Mouse (Mus musculus): Measurements from ENCODE around the gene Nat8. TPM values are rescaled to one million over a fixed set of nuclear protein-coding genes. Genes with fewer than 3 reads are reported as not detected.
"Not testable (repeated sequence)": the region's sequence is repeated elsewhere in the genome, so short reads cannot be mapped to it uniquely, and the experiment has no call there.

The Nat8 gene
- total RNA-seq, 1 experiment: not detected

GRCm38 (mm10) chr6:85853481-85853880 lies 21.6 kb upstream of the Nat8 start:
- H3K9me3 ChIP-seq (ENCODE audit: control insufficient read depth, insufficient read depth, low read depth, low read length): no peaks in the 10 kb centered on the region
- peaks cover 2 to 19% of the 10 kb centered on the region in 2 experiments; a peak in 3 of 4 replicates for H3K4me1 ChIP-seq (ENCODE audit: control insufficient read depth in 2 of 2, insufficient read depth in 2 of 2, low read length in 2 of 2, poor library complexity in 1 of 2)
- H3K4me3 ChIP-seq (ENCODE audit: insufficient read depth in 1 of 2, low read depth in 1 of 2, low read length in 2 of 2, poor library complexity in 1 of 2, severe bottlenecking in 1 of 2): no peak overlapping the region
- H3K36me3 ChIP-seq (ENCODE audit: control insufficient read depth, insufficient read depth, low read length, poor library complexity, severe bottlenecking): no peaks in the 10 kb centered on the region
- DNase-seq (ENCODE audit: low read depth, low spot score): no peak
- H3K9ac ChIP-seq (ENCODE audit: insufficient read depth, low read depth, low read length, poor library complexity, severe bottlenecking): no peak overlapping the region
- no peak overlapping the region for H3K27ac ChIP-seq (ENCODE audit: insufficient read depth, low read depth, low read length, poor library complexity, severe bottlenecking)
- in situ Hi-C loops (cut with MboI; ENCODE audit: low sequenced_read_pairs in 2 of 2, unreplicated experiment in 2 of 2): no loop called here
- no peak for TF ChIP-seq ZNF384 (IDR thresholded peaks at IDR 0.05; ENCODE audit: low read depth, low read length)
- no peak for TF ChIP-seq CHD2 (IDR thresholded peaks at IDR 0.05; ENCODE audit: low read depth, low read length)
- TF ChIP-seq MAFK (IDR thresholded peaks at IDR 0.05; ENCODE audit: insufficient read depth, low read depth, low read length): no peak
- TF ChIP-seq ZC3H11A (IDR thresholded peaks at IDR 0.05; ENCODE audit: borderline replicate concordance, low read depth, low read length): no peak

GRCm38 (mm10) chr6:85851062-85851773 lies 19.3 kb upstream of the Nat8 start:
- H3K9ac ChIP-seq (ENCODE audit: insufficient read depth, low read depth, low read length, poor library complexity, severe bottlenecking): no peak overlapping the region
- H3K36me3 ChIP-seq (ENCODE audit: control insufficient read depth, insufficient read depth, low read length, poor library complexity, severe bottlenecking): no peaks in the 10 kb centered on the region
- in situ Hi-C loops (cut with MboI; ENCODE audit: low sequenced_read_pairs in 2 of 2, unreplicated experiment in 2 of 2): no loop called here
- no peak overlapping the region for H3K4me3 ChIP-seq (ENCODE audit: insufficient read depth in 1 of 2, low read depth in 1 of 2, low read length in 2 of 2, poor library complexity in 1 of 2, severe bottlenecking in 1 of 2)
- H3K9me3 ChIP-seq (ENCODE audit: control insufficient read depth, insufficient read depth, low read depth, low read length): no peaks in the 10 kb centered on the region
- no peak for DNase-seq (ENCODE audit: low read depth, low spot score)
- TF ChIP-seq CHD2 (IDR thresholded peaks at IDR 0.05; ENCODE audit: low read depth, low read length) (no peak), ZNF384 (IDR thresholded peaks at IDR 0.05; ENCODE audit: low read depth, low read length) (no peak), HCFC1 (IDR thresholded peaks at IDR 0.05; ENCODE audit: borderline replicate concordance, insufficient read depth, low read length) (no peak), MAFK (IDR thresholded peaks at IDR 0.05; ENCODE audit: insufficient read depth, low read depth, low read length) (no peak), ZC3H11A (IDR thresholded peaks at IDR 0.05; ENCODE audit: borderline replicate concordance, low read depth, low read length) (no peak)
- H3K27ac ChIP-seq (ENCODE audit: insufficient read depth, low read depth, low read length, poor library complexity, severe bottlenecking): no peak overlapping the region
- H3K4me1 ChIP-seq (ENCODE audit: control insufficient read depth in 2 of 2, insufficient read depth in 2 of 2, low read length in 2 of 2, poor library complexity in 1 of 2): peaks cover 5 to 27% of the 10 kb centered on the region in 2 experiments

DNA sequence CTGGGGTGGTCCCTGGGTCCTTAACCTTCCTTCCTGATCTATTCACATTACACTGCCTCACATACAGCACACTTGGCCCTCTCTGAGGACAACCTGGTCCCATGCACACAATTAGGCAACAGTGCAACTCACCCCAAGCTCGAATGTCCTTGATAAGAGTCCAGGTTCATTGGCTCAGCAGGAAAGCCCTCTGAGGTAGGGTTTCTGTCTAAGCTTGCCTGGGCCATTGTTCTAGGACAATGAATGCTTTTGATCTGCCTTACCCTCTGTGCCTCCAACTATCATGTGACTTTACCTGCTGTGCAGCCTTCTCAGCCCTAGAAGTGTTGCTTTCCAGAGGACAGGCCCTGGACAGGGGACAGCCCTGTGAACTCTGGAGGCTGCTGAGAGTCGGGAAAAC lies 17.4 kb upstream of the Nat8 start:
- Histone ChIP-seq H3K4me1 (ENCODE audit: control insufficient read depth in 2 of 2, insufficient read depth in 2 of 2, low read length in 2 of 2, poor library complexity in 1 of 2) (peaks cover 5 to 27% of the 10 kb centered on the region in 2 experiments), H3K4me3 (ENCODE audit: insufficient read depth in 1 of 2, low read depth in 1 of 2, low read length in 2 of 2, poor library complexity in 1 of 2, severe bottlenecking in 1 of 2) (no peak overlapping the region), H3K27ac (ENCODE audit: insufficient read depth, low read depth, low read length, poor library complexity, severe bottlenecking) (no peak overlapping the region), H3K9me3 (ENCODE audit: control insufficient read depth, insufficient read depth, low read depth, low read length) (no peaks in the 10 kb centered on the region), H3K9ac (ENCODE audit: insufficient read depth, low read depth, low read length, poor library complexity, severe bottlenecking) (no peak overlapping the region), H3K36me3 (ENCODE audit: control insufficient read depth, insufficient read depth, low read length, poor library complexity, severe bottlenecking) (no peaks in the 10 kb centered on the region)
- TF ChIP-seq ZC3H11A (IDR thresholded peaks at IDR 0.05; ENCODE audit: borderline replicate concordance, low read depth, low read length) (no peak), HCFC1 (IDR thresholded peaks at IDR 0.05; ENCODE audit: borderline replicate concordance, insufficient read depth, low read length) (no peak), MAFK (IDR thresholded peaks at IDR 0.05; ENCODE audit: insufficient read depth, low read depth, low read length) (no peak), ZNF384 (IDR thresholded peaks at IDR 0.05; ENCODE audit: low read depth, low read length) (no peak), CHD2 (IDR thresholded peaks at IDR 0.05; ENCODE audit: low read depth, low read length) (no peak)
- in situ Hi-C loops (cut with MboI; ENCODE audit: low sequenced_read_pairs in 2 of 2, unreplicated experiment in 2 of 2): no loop called here
- no peak for DNase-seq (ENCODE audit: low read depth, low spot score)

DNA sequence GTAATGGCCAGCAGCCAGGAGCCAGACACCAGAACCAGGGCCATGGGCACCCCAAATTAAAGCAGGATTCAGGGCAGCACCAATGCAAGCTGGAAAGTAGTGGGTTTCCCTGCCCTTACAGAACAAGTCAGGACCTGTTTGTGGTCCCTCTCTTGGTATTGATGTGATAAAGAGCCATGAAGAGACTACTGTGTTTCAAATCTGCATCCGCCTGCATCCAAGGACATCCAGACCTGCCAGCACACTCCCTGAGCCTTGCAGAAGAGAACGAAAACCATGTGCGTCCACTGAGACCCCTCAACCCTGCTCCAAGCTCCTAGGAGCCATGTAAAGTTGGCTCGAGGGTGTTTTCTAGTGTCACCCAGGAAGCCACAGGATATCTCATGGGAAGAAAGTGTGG lies 16.3 kb upstream of the Nat8 start:
- Histone ChIP-seq H3K4me1 (ENCODE audit: control insufficient read depth in 2 of 2, insufficient read depth in 2 of 2, low read length in 2 of 2, poor library complexity in 1 of 2) (peaks cover 5 to 27% of the 10 kb centered on the region in 2 experiments), H3K4me3 (ENCODE audit: insufficient read depth in 1 of 2, low read depth in 1 of 2, low read length in 2 of 2, poor library complexity in 1 of 2, severe bottlenecking in 1 of 2) (no peak overlapping the region), H3K9ac (ENCODE audit: insufficient read depth, low read depth, low read length, poor library complexity, severe bottlenecking) (no peak overlapping the region), H3K9me3 (ENCODE audit: control insufficient read depth, insufficient read depth, low read depth, low read length) (no peaks in the 10 kb centered on the region), H3K27ac (ENCODE audit: insufficient read depth, low read depth, low read length, poor library complexity, severe bottlenecking) (no peak overlapping the region), H3K36me3 (ENCODE audit: control insufficient read depth, insufficient read depth, low read length, poor library complexity, severe bottlenecking) (no peaks in the 10 kb centered on the region)
- in situ Hi-C loops (cut with MboI; ENCODE audit: low sequenced_read_pairs in 2 of 2, unreplicated experiment in 2 of 2): no loop called here
- DNase-seq (ENCODE audit: low read depth, low spot score): no peak
- no peak for TF ChIP-seq ZNF384 (IDR thresholded peaks at IDR 0.05; ENCODE audit: low read depth, low read length)
- no peak for TF ChIP-seq CHD2 (IDR thresholded peaks at IDR 0.05; ENCODE audit: low read depth, low read length)

DNA sequence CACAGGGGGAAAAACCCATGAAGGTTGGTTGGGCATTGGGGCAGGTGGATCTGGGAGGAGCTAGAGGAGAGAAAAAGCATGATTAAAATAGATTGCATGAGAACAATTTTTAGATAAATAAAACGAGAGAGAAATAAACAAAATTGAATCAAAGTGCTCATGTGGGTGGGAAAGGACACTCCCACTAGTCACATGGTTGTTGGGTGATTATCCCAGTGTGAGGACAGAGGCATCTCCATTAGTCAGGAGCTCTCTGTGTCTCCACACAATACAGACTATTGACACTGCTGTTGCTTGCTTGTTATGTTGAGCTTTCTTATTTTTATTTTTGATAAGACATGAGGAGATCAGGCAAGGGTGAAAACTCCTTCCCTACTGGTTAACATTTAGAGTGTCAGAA lies 15.0 kb upstream of the Nat8 start:
- Histone ChIP-seq H3K36me3 (ENCODE audit: control insufficient read depth, insufficient read depth, low read length, poor library complexity, severe bottlenecking) (no peaks in the 10 kb centered on the region), H3K4me3 (ENCODE audit: insufficient read depth in 1 of 2, low read depth in 1 of 2, low read length in 2 of 2, poor library complexity in 1 of 2, severe bottlenecking in 1 of 2) (no peak overlapping the region), H3K27ac (ENCODE audit: insufficient read depth, low read depth, low read length, poor library complexity, severe bottlenecking) (no peak overlapping the region), H3K9ac (ENCODE audit: insufficient read depth, low read depth, low read length, poor library complexity, severe bottlenecking) (no peak overlapping the region), H3K9me3 (ENCODE audit: control insufficient read depth, insufficient read depth, low read depth, low read length) (no peaks in the 10 kb centered on the region), H3K4me1 (ENCODE audit: control insufficient read depth in 2 of 2, insufficient read depth in 2 of 2, low read length in 2 of 2, poor library complexity in 1 of 2) (peaks cover 5 to 27% of the 10 kb centered on the region in 2 experiments)
- TF ChIP-seq CHD2 (IDR thresholded peaks at IDR 0.05; ENCODE audit: low read depth, low read length) (no peak), ZNF384 (IDR thresholded peaks at IDR 0.05; ENCODE audit: low read depth, low read length) (no peak), HCFC1 (IDR thresholded peaks at IDR 0.05; ENCODE audit: borderline replicate concordance, insufficient read depth, low read length) (no peak)
- DNase-seq (ENCODE audit: low read depth, low spot score): no peak
- in situ Hi-C loops (cut with MboI; ENCODE audit: low sequenced_read_pairs in 2 of 2, unreplicated experiment in 2 of 2): no loop called here

DNA sequence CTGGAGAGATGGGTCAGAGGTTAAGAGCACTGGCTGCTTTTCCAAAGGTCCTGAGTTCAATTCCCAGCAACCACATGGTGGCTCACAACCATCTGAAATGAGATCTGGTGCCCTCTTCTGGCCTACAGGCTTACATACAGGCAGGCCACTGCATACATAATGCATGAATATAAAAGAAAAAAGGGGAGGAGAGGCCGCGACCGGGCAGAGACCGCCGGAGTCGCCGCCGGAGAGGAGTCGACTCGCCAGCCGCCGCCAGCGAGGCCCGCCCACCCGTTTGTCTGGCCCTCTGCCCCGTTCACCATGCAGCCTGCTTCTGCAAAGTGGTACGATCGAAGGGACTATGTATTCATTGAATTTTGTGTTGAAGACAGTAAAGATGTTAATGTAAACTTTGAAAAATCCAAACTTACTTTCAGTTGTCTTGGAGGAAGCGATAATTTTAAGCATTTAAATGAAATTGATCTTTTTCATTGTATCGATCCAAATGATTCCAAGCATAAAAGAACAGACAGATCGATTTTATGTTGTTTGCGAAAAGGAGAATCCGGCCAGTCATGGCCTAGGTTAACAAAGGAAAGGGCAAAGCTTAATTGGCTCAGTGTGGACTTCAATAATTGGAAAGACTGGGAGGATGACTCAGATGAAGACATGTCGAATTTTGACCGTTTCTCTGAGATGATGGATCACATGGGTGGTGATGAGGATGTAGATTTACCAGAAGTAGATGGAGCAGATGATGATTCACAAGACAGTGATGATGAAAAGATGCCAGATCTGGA lies 12.0 kb upstream of the Nat8 start:
- H3K4me1 ChIP-seq (ENCODE audit: control insufficient read depth in 2 of 2, insufficient read depth in 2 of 2, low read length in 2 of 2, poor library complexity in 1 of 2): peaks cover 5 to 11% of the 10 kb centered on the region in 2 experiments
- DNase-seq (ENCODE audit: low read depth, low spot score); H3K4me3 ChIP-seq (ENCODE audit: insufficient read depth in 1 of 2, low read depth in 1 of 2, low read length in 2 of 2, poor library complexity in 1 of 2, severe bottlenecking in 1 of 2); H3K9ac ChIP-seq (ENCODE audit: insufficient read depth, low read depth, low read length, poor library complexity, severe bottlenecking); in situ Hi-C loops (cut with MboI; ENCODE audit: low sequenced_read_pairs in 2 of 2, unreplicated experiment in 2 of 2); H3K27ac ChIP-seq (ENCODE audit: insufficient read depth, low read depth, low read length, poor library complexity, severe bottlenecking); H3K9me3 ChIP-seq (ENCODE audit: control insufficient read depth, insufficient read depth, low read depth, low read length); H3K36me3 ChIP-seq (ENCODE audit: control insufficient read depth, insufficient read depth, low read length, poor library complexity, severe bottlenecking): not testable (repeated sequence)

Measured in ES-E14 (cell line).